Mouse (Mus musculus): ENCODE results near the gene Lag3.

Lag3 gene

DNA sequence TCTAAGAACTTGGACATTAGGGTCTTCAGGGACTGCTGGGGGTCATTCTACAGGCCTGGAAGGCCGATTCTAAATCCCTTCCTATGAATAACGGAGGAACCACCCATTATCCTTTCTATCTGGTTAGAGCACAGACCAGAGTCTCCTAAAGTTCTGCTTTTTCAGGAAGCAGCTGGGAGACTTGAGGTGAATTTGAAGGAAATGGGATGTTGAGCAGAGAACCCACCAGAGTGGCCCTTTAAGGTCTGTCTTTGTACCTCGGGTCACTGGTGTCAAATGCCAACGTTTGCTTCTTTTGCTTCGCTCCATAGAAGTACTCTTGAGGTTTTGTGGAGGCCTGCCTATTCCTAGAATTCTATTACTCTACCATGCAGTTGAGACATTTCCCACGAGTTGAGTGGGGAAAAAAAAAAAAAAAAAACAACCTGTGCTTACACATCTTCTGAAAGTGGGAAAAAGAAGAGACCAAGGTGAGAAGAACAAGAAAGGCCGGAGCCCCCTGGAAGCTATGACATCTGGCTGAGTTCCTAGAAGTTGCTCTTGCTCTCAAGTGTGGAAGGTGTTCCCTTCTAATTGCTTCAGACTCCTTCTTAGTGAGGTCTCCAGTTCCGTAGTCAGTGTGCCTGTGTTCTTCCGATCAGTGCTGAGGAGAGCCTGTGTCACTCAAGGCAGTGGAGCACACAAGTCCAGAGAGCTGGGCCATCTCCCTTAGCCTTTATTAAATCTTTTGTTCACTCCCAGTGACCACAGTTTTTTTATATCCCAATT is 9.0 kb upstream of the Lag3 start:
- no peak for ATAC-seq (ENCODE audit: insufficient number of reproducible peaks, low FRiP score, low TSS enrichment)

DNA sequence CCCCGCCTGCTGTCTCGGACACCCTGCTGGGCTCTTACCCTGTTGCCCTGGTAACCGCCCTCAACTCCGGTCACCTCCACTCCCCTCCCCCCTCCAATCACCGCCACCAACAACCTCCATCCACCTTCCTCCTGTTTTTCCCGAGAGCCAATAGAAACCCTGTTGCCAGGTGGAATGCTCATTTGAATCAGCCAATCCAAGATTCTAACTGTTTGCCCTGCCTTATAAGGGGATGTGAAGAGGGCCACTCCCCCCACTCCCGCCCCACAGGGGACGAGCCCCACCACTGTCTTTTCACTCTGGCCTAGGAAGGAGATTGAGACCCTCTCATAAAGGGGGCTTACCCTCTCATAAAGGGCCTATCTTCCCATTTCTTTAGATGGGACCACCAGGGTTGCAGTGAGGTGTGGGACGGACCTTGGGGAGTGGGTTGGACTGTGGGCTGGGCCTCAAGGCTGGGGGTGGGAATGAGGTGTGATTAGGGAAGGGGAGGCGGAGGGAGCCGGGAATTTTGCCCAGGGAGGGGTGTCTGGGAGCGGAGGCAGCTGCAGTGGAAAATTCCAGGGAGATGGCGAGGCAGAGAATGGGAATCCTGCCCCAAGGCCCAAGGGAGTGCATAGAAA is 8.3 kb upstream of the Lag3 start, which contains the start of gene Ptms:
TSS of gene Ptms (minus strand) at position 409 of the 623 bp plus-strand sequence.
- peak; percentile 77 for ATAC-seq (ENCODE audit: insufficient number of reproducible peaks, low FRiP score, low TSS enrichment)

- ATAC-seq (ENCODE audit: insufficient number of reproducible peaks, low FRiP score, low TSS enrichment): no peak
Observed at GRCm38 (mm10) chr6:124918890-124919627, 7.6 kb upstream of the Lag3 start.

DNA sequence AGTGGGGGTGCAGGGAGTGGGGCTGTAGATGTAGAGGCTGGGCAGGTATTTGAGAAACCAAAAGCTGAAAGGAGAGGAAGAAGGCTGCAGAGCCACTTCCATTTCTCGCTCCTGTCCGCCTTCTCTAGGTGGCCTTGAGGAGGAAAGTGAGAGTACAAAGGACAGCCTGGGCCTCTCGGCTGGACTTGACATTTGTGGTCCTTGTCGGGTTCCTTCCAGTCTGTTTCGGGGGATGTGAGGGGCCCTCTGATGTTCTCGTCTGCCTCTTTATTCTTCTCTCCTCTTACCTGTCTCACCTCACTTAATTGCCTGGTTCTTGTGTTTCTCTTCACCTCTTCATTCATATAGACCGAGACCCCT is 6.8 kb upstream of the Lag3 start:
- no peak for ATAC-seq (ENCODE audit: insufficient number of reproducible peaks, low FRiP score, low TSS enrichment)

GRCm38 (mm10) chr6:124917518-124918330 is 6.2 kb upstream of the Lag3 start:
- ATAC-seq (ENCODE audit: insufficient number of reproducible peaks, low FRiP score, low TSS enrichment): peak; percentile 62

DNA sequence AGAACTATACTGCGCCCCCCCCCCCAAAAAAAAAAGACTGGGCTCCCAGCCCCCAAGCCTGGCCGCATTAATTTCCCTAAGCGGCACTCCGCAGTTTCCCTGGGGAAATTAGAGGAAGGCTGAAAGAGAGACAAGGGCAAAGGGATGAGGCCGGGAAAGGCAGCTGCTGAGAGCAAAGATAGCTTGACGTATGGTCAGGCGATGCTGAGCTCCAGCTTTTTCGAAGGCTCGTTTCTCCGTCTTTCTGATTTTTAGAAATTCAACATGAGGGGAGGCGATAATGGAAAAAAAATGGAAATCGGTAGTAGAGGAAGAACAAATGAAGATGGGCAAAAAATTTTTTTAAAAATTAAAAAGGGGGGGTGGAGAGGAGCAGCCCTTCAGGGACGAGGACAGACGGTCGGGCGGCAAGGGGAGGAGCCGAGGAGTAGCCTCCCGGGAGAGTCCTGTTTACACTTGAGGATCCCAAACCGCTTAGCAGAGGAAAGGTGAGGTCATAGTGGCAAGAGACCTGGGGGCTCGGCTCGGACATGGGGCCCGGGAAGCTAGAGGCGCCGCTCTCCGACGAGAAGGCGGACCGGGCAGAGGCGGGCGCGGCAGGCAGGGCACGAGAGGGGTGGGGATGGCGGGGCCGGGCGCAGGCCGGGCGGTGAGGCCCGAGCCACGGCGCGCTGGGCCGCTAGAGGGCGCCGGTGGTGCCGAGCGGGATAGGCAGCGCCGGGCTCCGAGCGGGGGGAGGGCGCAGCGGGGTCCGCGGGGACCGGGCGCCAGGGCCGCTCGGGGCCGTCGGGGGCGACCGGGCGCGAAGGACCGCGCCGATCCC is 5.4 kb upstream of the Lag3 start:
- ATAC-seq (ENCODE audit: insufficient number of reproducible peaks, low FRiP score, low TSS enrichment): peak; percentile 36; the same call in 1 of the 2 replicates

GRCm38 (mm10) chr6:124915942-124916694 is 4.6 kb upstream of the Lag3 start:
- no peak for ATAC-seq (ENCODE audit: insufficient number of reproducible peaks, low FRiP score, low TSS enrichment)

GRCm38 (mm10) chr6:124915160-124915941 is 3.8 kb upstream of the Lag3 start:
- ATAC-seq (ENCODE audit: insufficient number of reproducible peaks, low FRiP score, low TSS enrichment): no peak

DNA sequence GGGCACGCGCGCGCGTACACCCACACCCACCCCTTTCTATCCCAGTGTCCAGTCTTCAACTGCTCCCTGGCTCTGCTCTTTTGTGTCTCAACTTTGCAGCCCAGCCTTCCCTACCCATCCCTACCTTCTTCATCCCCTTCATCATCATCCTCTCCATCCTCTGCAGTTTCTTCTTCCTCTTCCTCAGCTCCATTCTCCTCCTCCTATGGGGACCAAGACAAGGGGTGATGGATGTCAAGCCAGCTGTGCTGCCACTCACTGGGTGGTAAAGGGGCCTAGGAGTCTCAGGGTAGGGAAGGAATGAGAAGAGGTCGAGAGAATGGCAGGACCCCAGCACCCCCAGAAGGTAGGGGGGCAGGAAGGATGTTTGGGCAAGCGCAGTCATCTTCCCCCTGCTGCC is 3.0 kb upstream of the Lag3 start:
- no peak for ATAC-seq (ENCODE audit: insufficient number of reproducible peaks, low FRiP score, low TSS enrichment)

- no peak for ATAC-seq (ENCODE audit: insufficient number of reproducible peaks, low FRiP score, low TSS enrichment)
Observed at GRCm38 (mm10) chr6:124913721-124914285, 2.3 kb upstream of the Lag3 start.

GRCm38 (mm10) chr6:124913214-124913613 is 1.7 kb upstream of the Lag3 start:
- no peak for ATAC-seq (ENCODE audit: insufficient number of reproducible peaks, low FRiP score, low TSS enrichment)

DNA sequence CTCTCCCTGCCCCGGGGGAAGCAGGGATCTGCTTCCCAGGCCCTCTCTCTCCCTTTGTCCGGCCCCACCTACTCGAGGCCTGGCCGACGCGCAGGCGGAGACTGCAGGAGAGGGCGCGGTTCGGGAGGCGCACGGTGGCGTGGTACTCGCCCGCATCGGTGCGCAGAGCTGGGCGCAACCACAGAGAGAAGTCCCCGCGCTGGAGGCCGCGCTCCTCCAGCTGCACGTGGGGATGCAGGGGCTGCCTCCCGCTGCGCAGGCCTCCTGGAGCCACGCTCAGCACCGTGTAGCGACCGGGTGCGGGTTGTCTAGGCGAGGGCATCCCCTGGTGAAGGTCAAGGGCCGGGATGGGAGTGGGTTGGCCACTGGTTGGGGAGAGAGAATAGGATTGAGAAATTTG is 1.5 kb downstream of the Lag3 start:
- ATAC-seq (ENCODE audit: insufficient number of reproducible peaks, low FRiP score, low TSS enrichment): no peak

GRCm38 (mm10) chr6:124907767-124908166 is 3.7 kb downstream of the Lag3 start:
- ATAC-seq (ENCODE audit: insufficient number of reproducible peaks, low FRiP score, low TSS enrichment): no peak

DNA sequence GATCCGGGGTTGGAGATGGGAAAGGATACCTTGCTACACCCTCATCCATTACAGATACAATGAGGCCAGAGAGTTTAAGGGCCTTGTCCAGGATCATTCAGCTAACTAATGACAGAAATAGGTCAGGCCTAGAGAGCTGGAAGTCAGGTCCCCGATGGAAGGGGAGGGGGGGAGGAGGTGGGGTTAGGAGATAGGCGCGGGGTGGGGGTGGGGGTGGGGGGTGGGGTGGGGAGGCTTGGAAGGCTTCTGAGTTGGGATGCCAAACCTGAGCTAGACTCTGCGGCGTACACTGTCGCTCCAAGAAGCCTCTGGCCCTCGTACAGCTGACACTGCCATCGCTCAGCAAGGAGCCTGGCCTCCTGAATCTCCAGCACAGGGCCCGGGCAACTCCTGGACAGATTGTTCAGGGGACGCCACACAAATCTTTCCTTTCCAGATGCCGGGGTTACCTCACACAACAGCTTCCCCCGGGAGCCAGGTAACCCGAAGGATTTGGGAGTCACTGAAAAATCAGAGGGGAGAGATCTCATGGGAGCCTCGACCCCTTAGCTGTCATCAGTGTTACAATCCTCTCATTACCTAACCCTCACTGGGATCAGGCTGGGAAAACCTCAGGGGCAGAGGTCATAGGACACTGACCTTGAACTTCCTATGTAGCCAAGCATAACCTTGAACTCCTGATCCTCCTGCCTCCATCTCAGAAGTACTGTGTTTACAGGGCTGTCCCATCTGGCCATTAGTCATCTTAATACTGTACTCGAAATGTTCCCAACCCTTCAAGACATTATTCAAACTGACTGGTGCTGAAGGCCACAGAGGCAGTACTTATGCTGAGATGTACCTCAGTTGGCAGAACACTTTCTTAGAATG is 6.3 kb downstream of the Lag3 start:
- ATAC-seq (ENCODE audit: insufficient number of reproducible peaks, low FRiP score, low TSS enrichment): no peak

DNA sequence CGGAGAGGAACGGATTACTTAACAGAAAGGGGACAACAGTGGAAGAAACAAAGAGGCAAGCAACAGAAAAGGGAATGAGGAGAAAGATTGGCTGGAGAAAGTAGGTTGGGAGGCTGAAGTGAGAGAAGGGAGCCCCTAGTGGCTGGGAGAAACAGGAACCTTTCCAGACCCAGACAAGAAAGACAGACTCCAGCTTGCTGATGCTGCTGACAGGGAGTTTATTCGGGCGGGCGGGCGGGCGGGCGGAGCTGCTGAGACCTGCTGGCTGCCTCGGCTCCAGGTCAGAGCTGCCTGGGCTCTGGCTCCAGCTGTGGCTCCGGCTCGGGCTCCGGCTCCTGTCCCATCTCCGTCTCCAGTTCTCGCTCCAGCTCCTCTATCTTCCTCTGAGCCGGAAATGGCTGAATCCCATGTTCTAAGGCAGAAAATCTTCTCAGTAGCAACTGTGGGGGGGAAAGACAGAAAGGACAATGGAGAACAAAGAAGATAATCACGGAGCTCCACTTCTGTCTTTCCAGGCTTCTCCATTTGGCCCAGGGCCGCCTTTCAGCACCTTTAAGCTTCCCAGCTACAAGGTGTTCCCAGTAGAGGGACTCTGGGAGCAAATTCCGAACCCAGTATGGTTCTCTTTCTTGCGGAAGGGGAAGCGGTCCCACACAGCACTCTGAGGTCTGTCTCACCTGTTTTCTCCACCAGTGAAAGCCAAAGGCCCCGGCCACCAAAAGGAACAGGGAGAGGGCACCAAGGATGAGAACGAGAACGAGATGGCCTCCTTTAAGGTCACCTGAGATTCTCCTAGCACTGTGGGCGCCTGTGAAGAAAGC is 7.1 kb downstream of the Lag3 start:
- ATAC-seq (ENCODE audit: insufficient number of reproducible peaks, low FRiP score, low TSS enrichment): peak; percentile 56

GRCm38 (mm10) chr6:124903580-124904151 is 7.8 kb downstream of the Lag3 start:
- ATAC-seq (ENCODE audit: insufficient number of reproducible peaks, low FRiP score, low TSS enrichment): peak; percentile 85
